ENCODE assay signal across 8 mouse cellular contexts in the genomic region with DNA sequence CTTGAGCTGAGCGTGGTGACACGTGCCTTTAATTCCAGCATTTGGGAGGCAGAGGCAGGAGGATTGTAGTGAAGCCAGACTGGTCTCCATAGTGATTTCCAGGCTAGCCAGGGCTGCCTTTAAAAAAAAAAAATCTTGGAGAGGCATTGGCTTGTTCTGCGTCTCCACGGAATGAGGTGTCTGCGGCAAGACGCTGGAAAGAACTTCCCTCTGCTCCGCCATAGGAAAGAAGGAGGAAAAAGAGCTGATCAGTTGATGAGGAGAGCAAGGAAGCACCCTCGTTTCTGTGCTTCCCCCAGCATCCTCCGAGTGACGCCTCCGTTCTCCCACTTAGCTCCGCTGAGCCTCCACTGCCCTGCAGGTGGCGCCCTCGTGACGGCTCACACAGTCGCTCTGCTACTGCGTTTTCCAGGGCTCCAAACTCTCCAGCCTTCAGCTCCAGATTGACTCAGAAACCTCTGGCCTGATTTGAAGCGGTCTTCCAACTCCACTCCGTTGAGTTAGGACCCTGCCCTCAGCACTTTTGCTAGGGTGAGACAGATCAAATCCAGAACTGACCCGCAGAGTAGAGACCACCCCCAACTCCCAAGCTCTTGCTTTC. TPM values are rescaled to one million over a fixed set of nuclear protein-coding genes. Genes with fewer than 3 reads are reported as not detected.
DNase-seq lines count a peak whose midpoint lies in the region; ATAC-seq and TF ChIP-seq lines count a peak whose summit lies in the region.

No protein-coding gene starts in this region.

- TF ChIP-seq CTCF in G1E (IDR thresholded peaks at IDR 0.05; ENCODE audit: low read depth, low read length), result peak; percentile 82

- no peaks in the 10 kb centered on the region for H3K36me3 ChIP-seq in G1E (replicated peaks)
- H3K36me3 ChIP-seq in hindbrain, embryonic 12.5 days, result no peaks in the 10 kb centered on the region

- no peaks in the 10 kb centered on the region for H3K9me3 ChIP-seq in G1E (replicated peaks)
- H3K9me3 ChIP-seq in hindbrain, embryonic 12.5 days (replicated peaks), result no peaks in the 10 kb centered on the region

- H3K27me3 ChIP-seq in G1E (ENCODE audit: insufficient read depth, low read length), result peaks cover 32% of the 10 kb centered on the region
- H3K27me3 ChIP-seq in hindbrain, embryonic 12.5 days, result peaks cover 4% of the 10 kb centered on the region; the same call in 1 of the 2 replicates

- H3K4me3 ChIP-seq in G1E (ENCODE audit: low read depth, low read length), result no peak overlapping the region
- no peak overlapping the region for H3K4me3 ChIP-seq in hindbrain, embryonic 12.5 days

- no peak overlapping the region for H3K9ac ChIP-seq in hindbrain, embryonic 12.5 days

- WGBS in hindbrain, embryonic 12.5 days, result 6% methylated on average over 20 of the region's 20 CpGs

- no peak for ATAC-seq in G1E (ENCODE audit: extremely low read depth, insufficient number of reproducible peaks, low FRiP score, poor library complexity, severe bottlenecking)
- no peak for ATAC-seq in hindbrain, embryonic 12.5 days (ENCODE audit: low FRiP score)

- H3K4me1 ChIP-seq in G1E (ENCODE audit: insufficient read depth, low read depth, low read length), result peaks cover 6% of the 10 kb centered on the region; the same call in 1 of the 2 replicates
- peaks cover 3% of the 10 kb centered on the region; the same call in 1 of the 2 replicates for H3K4me1 ChIP-seq in hindbrain, embryonic 12.5 days

- H3K4me2 ChIP-seq in hindbrain, embryonic 12.5 days (replicated peaks), result peak overlapping the region; percentile 22; the same call in 1 of the 2 replicates

- peak; percentile 74 for DNase-seq in G1E (ENCODE audit: low spot score)
- DNase-seq in cerebellum, adult 8-10 months, result peak; percentile 88
- peak; percentile 57 to 86 for DNase-seq in frontal cortex, postnatal 10 days (ENCODE audit: low spot score in 2 of 2)
- peak; percentile 83 to 96 for DNase-seq in layer of hippocampus, postnatal 25 days (ENCODE audit: extremely low spot score in 1 of 2, low spot score in 1 of 2)
- peak; percentile 84 for DNase-seq in lung, postnatal 25 days (ENCODE audit: low spot score)
- DNase-seq in retina, embryonic 14.5 days (ENCODE audit: low spot score), result peak; percentile 96
- DNase-seq in thymus, postnatal 36 days, result peak; percentile 80 to 82

- no peak overlapping the region for H3K27ac ChIP-seq in hindbrain, embryonic 12.5 days

RNA-seq across cellular contexts. Expression of gene Paqr5, which starts 13.5 kb away (rescaled TPM):
- not detected in 2 replicates for total RNA-seq in G1E (2014; fragmentation: Nextera tagmentation)
- 0.06 and 0.22 TPM in 2 replicates for total RNA-seq in G1E (2017)
- not detected in 2 replicates for polyA plus RNA-seq in G1E (2012)
- 0.52 and 0.93 TPM in 2 replicates for polyA plus RNA-seq in hindbrain, embryonic 12.5 days (2016; fragmentation: Nextera tagmentation; extraction: Ambion mirVana)
- 1 to 10 TPM; 1.6 to 3.2 TPM for total RNA-seq in layer of hippocampus, postnatal 25 days (2021)
